Mouse (Mus musculus) kidney, adult 8-10 months (tissue): ENCODE measurements around the gene 1110059E24Rik.
"Not testable (repeated sequence)": the region's sequence is repeated elsewhere in the genome, so short reads cannot be mapped to it uniquely, and the experiment has no call there.

Experiments used
- DNase-seq, 2 experiments: peaks; one replicate each; pipeline ENCODE4 v3.0.0; 2022

Gene 1110059E24Rik

DNA sequence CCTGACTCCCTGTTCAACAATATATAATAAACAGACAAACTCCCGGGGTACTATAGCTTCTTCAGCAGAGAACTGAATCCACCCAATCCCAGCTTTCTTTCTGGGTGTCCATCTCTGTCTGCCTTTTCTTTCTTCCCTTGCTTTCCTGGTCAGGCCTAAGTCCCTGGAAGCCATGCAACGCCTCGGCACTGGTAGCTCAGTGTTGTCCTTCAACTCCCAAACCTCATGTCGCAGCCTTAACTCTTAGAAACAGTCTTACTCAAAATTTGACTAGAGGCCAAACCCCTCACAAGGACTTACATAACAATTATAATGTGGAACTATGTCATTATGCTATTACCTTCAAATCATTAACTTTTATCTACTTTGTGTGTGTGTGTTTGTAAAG is 28.6 kb downstream of the 1110059E24Rik start:
- no peak for DNase-seq

DNA sequence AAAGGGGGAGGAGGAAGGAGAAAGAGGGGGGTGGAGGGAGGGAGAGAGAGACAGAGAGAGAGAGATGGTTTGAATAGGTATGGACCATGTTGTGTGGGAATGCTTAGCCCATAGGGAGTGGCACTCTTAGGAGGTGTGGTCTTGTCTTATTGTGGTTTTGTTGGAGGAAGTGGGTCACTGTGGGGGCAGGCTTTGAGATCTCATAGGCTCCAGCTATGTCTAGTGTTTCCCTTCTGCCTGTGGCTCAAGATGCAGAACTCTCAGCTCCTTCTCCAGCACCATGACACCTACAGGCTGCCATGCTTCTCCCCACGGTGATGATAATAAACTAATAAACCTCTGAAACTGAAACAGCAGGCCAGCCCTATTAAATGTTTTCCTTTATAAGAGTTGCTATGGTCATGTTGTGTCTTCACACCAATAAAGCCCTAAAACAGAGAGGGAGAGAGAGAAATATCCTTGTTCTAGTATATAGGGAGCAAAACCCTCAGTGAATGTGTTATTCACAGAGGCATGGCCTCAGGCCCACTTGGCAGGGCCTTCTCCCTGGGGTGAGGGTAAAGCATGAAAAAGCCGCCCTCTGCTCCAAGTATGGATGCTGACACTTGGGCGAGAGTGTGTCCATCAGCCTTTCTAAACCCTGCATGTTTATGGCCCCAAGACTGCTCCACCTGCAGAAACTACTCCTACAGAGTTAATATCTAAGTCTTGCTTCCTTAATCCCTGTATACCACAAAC is 29.2 kb downstream of the 1110059E24Rik start:
- no peak for DNase-seq

DNA sequence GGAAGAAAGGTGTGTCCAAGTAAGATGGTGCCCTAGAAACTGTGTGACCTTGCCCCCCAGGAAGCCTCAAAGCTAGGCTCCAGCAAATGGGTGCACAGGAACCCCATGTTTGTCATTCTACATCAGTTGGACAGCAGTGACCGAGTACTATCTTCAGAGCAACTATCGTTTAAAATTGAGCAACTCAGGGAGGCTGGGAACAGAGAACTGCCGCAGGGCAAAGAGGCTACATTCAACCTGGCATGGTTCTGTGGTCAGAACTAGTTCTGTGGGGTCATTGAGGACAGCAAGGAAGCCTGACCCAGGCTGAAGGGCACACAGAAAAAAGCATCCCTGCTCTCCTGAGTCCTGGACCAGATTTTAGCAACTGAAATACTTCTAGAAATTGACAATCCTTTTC is 37.0 kb downstream of the 1110059E24Rik start:
- DNase-seq = no peak

DNA sequence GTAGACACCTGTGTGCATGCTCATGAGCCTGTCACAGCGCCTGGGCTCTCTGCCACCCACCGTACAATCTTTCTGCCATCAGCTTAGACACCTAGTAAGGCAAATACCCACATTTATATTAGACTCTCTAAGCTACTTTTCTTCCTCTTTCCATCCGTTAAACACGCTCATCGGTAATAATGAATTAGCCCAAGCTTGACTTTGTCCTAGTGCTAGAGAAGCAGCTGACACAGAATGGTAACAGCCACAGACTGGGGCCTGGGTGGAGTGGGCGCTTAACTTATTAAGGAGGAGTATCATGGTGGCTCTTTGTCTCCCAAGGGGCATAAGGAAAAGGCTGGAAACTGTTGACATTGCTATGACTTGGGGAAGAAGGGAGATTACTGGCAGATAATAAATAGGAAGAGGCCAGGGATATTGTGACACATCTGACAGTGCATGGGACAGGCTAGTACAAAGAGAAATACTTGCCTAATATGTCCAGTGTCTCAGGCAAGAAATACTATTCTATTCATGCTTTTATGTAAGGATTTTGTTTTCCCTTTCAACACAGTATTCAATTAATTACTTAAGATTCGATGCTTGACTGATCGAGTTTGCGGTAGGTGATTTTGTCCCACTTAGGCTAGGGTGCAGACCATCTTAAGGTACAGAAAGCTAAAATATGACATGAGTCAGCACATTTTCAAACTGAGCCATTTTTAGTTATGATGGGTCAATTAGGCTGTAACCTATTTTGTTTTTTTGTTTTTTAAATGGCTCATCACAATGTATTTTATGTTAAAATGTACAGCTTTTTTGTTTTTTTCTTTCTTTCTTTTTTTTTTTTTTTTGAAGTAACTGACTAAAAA is 40.8 kb downstream of the 1110059E24Rik start:
- DNase-seq = no peak

DNA sequence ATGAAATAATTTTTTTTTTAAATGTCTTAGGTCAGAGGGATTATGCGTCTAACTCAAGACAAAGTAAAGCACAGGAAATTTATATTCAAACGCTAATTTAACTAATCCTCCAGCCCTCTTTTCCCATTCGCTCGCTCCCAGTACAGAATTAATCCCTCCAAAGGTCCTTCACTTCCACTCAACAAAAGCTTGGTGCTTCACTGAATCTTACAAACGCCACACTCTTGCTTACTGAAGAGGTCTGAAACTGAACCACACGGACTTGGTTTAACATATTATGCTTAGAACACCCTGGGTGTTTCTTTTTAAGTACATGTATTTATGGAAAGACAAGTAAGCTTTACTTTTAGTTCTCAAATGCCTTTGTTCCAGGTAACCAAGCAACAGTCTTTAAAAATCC is 41.5 kb downstream of the 1110059E24Rik start:
- DNase-seq = no peak

DNA sequence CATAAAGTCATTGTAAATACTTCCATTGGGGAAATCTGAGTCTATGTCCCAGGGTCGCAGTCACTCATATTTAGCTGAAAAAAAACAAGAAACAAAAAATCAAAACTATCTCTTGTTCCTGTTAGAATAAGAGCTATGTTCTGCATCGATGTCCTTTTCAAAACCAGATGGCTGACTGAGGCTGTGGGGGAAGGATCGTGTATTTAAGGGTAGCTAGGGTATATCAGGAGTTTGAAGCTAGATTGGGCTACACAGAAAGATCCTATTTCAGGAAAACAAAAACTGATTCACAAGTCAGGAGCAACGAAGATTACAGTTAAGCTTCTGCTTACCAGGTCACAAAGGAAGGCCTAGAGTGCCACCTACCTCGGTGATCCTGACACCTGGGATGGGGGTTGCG is 42.5 kb downstream of the 1110059E24Rik start:
- no peak for DNase-seq

DNA sequence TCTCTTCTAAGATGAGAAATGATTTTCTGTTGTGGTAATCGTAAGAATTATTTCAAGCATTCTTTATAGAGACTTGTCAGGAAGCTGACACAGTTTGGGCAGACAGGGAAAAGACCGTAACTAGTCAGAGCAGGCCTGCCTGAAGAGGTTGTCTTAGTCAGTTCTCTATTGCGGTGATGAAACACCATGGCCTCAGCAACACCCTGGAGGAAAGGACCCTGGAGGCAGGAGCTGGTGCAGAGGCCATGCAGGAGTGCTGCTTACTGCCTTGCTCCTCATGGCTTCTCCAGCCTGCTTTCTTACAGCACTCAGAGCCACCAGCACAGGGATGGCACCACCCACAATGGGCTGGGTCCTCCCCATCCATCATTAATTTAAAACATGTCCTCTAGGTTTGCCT is 47.5 kb downstream of the 1110059E24Rik start:
- DNase-seq = no peak

DNA sequence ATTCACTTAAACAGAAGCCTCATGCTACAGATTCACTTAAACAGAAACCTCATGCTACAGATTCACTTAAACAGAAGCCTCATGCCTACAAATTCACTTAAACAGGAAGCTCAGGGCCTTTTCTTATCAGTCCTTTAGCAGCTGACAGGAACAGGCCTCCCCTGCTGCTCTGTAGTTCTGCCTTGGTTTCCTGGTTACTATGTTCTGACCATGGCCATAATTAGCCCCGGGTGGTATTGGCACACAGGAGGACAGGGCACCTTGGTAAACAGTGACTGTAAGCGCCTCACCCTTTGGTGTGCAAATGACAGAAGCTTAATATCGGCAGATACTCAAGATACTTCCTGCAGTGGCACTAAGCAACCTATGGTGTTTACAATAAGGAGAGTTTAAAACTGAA is 48.9 kb downstream of the 1110059E24Rik start:
- peak in 1 of 2 experiments; percentile 28 for DNase-seq

DNA sequence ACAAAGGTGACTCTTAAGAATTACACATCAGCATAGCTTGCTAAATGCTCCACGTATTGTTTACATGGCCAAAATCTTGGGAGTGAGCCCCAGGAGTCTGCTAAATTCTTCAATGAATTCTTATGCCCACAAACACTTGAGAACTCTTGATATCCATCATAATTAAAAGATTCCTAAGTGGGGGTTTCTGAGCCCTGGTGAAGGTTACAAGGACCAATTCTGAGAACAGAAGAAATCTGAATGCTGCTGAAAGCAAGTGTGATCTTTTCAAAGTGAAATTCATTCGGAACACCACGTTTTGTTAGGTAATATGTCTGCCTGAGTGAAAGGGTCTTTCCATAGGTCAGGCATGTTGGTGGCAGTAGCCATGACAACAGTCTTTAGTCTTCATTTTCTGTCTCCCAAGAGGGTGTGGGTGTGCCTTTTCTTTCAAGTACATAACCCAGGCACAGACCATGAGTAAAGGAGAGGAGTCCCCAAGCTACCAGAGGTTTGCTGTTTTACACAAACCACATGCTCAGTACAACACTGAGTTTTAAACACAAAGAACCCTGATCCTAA is 51.2 kb downstream of the 1110059E24Rik start:
- no peak for DNase-seq

DNA sequence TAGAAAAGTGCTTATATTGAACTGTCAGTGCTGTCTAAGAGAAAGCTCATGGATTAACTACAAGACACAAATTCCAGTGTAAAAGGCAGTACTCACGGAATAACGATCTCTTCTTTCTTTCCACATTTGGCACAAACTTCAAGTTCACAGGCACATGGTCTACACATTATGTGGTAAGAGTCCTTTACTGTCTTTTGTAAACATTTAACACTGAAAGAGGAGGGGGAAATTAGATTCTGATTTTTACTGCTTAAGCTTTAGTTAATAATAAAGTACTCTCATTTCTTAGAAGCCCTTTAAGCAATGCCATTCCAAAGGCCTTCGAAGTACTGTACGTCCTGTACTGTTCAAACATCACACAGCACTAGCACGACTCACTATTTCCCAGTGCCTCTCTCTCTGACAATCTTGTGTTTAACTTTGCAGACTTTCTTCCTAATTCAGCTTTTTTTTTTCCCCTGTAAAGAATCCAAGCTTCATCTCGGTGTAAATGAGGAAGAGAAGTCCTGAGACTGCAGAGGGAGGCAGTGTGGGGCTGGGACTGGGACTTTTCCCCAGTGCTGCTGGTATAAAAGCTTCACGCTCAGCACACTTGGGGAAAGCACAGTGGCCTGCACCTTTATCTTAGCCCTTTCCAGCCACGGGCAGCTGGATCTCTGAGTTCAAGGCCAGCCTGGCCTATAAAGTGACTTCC is 54.0 kb downstream of the 1110059E24Rik start:
- DNase-seq = no peak

DNA sequence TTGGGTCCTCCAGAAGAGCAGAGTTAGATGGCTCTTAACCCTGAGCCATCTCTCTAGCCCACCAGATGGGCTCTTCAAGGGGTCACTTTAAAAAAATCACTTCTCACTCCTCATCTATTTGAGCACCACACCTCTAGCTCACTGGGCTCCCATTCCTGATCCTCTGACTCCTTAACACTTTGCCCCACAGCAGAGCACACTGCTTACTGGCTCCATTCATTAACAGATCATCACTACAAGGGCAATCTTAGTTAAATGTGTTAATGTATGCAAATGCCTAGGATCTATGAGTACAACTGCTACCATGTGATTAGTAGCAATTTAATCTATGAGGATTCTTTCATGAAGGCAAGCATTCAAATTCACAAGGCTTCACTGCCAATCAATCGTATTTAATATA is 58.1 kb downstream of the 1110059E24Rik start:
- no peak for DNase-seq

DNA sequence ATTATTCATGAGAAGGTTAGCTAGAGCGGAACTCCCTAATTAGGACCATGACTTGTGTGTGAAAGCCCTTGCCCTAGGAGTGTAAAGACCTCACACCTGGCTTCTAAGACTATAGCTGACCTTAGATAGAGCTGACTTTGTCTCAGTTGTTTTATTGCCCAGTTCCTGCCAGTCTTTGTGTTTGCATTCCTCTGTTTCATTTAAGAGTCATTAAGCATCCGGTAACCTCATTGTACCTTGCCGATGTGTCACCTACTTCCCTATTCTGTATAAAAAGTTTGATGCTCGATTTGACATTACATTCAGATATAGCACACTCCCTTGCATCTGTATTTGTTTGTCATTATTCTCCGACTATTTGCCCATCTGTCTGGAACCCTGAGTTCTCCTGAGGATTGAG is 60.6 kb downstream of the 1110059E24Rik start:
- not testable (repeated sequence) for DNase-seq

DNA sequence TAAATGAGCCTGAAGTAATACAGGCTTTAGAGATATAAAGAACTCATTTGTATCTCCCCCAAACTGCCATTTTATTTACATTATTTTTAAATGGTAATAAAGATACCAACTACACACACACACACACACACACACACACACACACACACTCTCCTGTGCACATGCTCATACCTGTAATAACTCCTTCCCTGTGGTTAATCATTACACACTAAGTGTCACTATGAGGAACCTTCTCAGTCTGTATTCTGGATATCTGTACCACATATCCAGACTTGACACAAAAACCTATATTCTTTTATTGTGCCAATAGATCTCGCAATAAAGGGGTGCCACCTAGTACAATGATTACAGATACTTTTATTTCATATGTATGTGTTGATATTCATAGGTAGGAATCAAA is 62.9 kb downstream of the 1110059E24Rik start:
- no peak for DNase-seq

DNA sequence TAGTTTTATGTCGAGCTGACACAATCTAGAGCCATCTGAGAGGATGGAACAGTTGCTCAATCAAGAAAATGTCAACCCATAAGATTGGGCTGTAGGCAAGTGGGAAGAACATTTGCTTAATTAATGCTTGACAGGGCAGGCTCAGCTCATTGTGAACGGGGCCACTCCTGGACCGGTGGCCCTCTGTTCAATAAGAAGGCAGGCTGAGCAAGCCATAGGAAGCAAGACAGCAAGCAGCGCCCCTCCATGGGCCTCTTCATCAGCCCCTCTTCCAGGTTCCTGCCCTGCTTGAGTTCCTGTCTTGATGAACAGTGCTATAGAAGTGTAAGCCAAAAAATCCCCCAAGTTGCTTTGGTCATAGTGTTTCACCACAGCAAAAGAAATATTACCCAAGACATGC is 65.2 kb downstream of the 1110059E24Rik start:
- no peak for DNase-seq

DNA sequence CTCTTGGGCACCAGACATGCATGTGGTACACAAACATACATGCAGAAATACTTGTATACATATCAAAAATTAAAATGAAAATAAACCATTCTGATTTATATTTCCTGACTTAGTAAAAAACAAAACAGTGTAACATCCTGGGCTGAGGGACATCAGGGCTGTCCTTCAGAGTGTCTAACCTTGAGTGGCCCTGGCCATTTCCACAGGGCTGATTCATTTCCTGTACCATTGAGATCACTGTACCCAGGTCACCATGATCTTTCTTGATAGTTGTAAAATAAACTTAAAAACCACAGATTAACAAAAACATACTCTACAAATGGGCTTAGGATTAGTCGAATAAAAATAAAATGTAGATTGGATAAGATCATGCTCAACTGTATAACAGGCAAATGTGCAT is 66.2 kb downstream of the 1110059E24Rik start:
- no peak for DNase-seq

DNA sequence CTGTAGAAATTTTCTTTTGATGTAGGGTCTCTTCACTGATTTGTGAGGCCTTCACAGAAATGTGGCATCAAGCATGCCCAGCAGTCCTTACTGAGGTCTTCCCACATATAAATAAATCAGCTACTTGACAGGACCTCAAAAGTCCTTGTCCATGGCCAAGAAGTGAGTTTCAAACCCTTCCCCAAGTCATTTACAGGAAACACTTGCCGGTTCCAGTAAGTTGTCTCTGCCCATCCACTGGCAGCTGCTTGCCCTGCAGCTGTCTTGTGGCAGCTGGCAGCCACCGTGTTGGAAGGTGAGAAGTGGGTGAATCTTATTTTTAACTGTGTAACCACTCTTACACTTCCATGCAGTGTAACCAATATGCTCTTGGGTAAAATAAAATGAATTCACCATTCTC is 66.9 kb downstream of the 1110059E24Rik start:
- no peak for DNase-seq

DNA sequence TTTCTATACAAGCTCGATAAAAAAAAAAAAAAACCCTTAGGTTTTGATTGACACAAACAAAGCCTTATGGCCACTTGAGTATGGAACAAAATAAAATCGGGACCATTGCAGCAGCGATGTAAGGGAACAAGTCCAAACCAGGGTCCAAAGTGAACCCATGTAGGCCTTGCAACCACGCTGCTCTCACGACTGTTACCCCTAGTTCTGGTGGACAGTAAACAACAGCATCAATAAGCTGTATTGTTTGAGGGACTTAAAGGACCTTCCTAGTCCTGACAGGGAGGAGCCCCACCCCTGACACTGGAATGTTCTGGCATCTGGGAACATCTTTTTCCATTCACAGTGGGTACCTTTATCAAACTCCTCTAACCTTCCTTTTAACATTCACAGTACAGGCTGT is 68.8 kb downstream of the 1110059E24Rik start:
- no peak for DNase-seq

DNA sequence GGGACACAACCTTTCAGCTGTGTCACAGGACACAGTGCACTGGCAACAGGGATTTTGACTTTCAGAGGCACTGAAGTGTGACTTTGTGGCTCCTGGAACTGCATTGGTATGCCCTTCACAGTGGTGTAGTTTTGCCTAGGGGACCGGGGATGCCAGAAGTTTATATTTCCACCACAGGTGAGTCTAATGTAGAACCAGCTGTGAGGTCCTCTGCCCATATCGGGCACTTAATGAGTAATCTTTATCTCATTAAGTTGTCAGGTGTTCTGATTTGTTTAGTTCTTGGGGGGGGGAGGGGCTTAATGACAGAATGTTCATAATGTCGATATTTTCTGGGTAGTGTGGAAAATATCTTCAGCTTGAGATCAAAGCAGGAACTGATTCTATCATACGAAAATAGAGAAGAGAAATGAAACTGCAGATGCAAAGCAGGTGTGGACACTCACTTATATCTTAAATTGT is 69.2 kb downstream of the 1110059E24Rik start:
- peak; percentile 19 to 40 for DNase-seq

DNA sequence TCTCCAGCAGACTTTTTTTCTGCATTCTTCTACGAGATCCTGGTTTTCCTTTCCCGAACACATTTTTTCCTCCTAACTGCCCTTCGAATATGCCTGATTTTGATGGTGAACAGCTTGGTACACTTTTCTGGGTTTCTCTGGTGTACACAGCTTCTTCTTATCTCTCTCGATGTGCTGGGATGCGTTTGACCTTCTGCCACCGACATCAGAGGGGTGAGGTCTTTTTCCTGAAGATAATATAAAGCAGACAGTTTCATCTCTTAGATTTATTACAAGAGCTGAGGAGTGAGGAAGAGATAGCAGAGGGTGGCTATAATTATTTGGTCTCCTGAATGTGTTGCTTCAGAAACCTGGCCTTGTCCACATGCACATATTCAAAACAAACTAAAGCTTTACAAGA is 71.4 kb downstream of the 1110059E24Rik start:
- no peak for DNase-seq

DNA sequence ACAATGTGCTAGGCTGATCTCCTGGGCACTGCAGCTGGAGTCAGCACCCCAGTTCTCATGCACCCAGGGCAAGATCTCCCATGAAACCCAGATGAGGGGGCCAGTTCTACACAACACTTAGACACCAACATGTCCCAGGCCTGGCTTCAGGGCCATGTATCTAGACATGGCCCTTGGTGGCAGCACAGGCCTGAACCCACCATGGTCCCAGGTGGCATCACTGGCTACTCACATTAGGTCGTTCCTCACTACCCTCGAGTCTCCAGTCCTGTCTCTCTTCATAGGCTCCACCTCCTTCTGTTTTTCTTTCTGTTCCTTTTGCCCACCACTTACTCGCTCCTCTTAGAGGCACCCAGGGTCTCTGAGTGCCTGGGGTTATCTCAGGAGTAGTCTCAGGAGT is 72.9 kb downstream of the 1110059E24Rik start:
- no peak for DNase-seq

DNA sequence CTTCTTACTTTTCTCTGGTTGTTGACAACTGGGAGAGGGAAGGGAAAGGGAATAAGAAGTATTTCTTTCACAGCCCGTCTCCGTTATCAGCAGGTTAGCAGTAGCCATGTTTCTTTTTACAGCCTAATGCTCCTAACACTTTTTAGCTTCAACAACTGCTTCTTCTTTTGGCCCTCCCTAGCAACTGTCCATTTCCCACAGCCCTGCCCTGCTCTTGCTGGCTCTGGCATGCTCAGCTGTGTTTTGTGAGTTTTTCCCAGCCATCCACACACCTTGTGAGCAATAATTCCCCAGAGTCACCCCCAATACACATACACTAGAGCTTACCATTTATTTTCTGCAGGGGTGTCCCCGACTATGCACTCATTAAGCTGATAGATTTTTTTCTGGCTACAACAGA is 75.3 kb downstream of the 1110059E24Rik start:
- no peak for DNase-seq

DNA sequence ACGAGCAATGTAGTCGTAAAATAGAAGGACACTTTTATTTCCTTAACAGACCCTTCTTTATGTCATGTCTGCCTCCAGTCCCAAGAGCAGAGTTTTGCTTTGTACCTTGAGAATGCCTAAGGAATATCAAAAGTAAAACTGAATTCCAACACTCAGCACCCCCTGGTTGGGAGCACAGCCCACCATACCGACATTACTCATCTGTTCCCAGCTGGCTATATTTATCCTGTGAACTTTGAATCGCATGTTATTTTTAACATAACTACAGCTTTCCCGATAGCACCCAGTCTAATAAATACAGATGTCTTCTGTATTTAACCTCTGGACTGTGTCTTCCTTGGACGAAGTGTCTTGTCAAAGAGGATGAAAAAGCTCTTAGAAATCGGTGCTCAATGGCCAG is 80.8 kb downstream of the 1110059E24Rik start:
- DNase-seq = no peak
